Mouse (Mus musculus) E14TG2a.4 (cell line): Measurements from ENCODE around the gene Tenm4.

Experiments used
- CTCF ChIP-seq: conservative IDR thresholded peaks from 2 replicates; pipeline ENCODE4 v1.5.1; 2014; ENCODE audit warnings: low read length
- NANOG ChIP-seq: IDR thresholded peaks from 2 replicates; pipeline ENCODE4 v1.6.1; 2014; ENCODE audit warnings: borderline replicate concordance, low read length, mixed read lengths

DNA sequence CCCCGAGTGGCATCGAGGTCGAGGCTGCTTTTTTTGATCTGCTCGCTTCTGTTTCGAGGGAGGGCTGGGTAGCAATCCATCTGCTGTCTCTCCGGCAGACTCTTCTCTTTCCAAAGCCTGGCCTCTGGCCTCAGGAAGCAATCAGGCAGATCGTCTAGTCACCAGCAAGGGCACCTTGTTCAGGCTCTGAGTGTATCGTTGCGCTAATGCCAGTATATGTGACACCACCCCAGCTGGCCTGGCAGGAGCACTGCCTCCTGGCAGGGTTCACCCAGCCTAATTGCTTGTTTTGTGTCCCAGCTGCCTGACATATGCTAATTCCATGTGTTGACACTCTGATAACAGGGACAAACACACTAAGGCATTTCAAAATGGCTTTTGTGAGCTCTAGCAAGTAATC, 661.5 kb downstream of the Tenm4 start:
- no peak for TF ChIP-seq NANOG
- no peak for TF ChIP-seq CTCF
